Mouse (Mus musculus) cortical plate, adult 2 months (tissue): ENCODE measurements at regions not wholly inside any gene's neighbourhood (a gene's known extent, or its start where the extent isn't known, plus 50 kb on each side); places are given as distances from the start of the nearest gene placed in this dataset.

Source experiments
- CTCF ChIP-seq: fragments of 200-500 bp; IDR thresholded peaks from 2 replicates; pipeline ENCODE4 v1.5.1; 2011; ENCODE audit warnings: mild to moderate bottlenecking, control low read depth, low read length; ENCODE audit not compliant: insufficient read depth; ENCODE audit errors: extremely low read depth
- POLR2A ChIP-seq: fragments of 200-500 bp; IDR thresholded peaks from 2 replicates; pipeline ENCODE4 v1.6.1; 2011; ENCODE audit warnings: mild to moderate bottlenecking, low read length, control low read depth; ENCODE audit not compliant: insufficient read depth; ENCODE audit errors: extremely low read depth

DNA sequence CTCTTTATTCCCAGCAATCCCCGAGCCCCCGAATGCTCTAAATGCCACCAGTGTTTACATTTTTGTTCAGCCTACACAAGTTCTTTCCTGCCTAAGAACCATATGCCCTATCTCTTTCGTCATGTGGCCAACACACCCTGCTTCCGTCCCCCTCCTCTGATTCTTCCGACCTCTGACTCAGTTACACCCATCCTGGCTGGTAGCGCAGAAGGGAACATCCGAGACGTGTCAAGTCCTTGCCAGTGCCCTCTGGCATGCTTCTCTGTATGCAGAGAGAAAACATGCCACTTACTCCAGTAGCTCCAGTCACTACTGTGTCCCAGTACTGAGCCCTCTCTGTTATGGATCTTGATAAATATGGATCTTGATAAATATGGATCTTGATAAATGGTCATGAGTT, 149.3 kb upstream of the Rpl34 start:
- TF ChIP-seq CTCF (no peak), POLR2A (no peak)
